Mouse (Mus musculus): ENCODE results near the gene Rnf149. TPM values are rescaled to one million over a fixed set of nuclear protein-coding genes. Genes with fewer than 3 reads are reported as not detected.

Rnf149 gene
- total and polyA plus RNA-seq, 2 experiments from 2014 or later: 13.0 to 20.6 TPM

DNA sequence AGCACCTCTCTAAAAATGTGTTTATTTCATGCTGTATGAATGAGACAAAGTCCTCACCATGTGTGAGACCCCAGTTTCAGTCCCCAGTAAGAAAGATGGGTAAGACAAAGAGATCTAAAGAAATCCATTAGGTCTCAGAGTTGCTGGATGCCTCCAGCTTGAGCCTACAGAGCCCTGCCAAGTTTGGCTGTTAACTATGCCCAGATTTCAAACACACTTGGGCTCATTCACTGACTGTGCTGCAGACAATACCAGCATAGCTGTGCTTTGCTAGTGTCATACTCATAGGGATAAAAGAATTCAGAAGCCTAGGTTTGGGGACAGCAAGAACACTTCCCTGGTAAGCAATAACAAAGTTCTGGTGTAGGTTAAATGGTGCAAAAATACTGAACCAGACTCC lies 9.1 kb downstream of the Rnf149 start:
- ATAC-seq (ENCODE audit: low FRiP score) (no peak), DNase-seq (ENCODE audit: low spot score) (peak; percentile 28)
- no peak overlapping the region for H3K4me2 ChIP-seq (ENCODE audit: low read depth, low read length, poor library complexity, severe bottlenecking)
- TF ChIP-seq CTCF (IDR thresholded peaks at IDR 0.05): no peak
- H3K9ac ChIP-seq (replicated peaks; ENCODE audit: low read length, poor library complexity, severe bottlenecking): no peak overlapping the region
- no peak overlapping the region for H3K4me3 ChIP-seq (ENCODE audit: low read depth, low read length)
- H3K4me1 ChIP-seq (ENCODE audit: insufficient read depth, low read length): no peaks in the 10 kb centered on the region
- no peak overlapping the region for H3K27ac ChIP-seq (ENCODE audit: low read depth, low read length)
- no peaks in the 10 kb centered on the region for H3K9me3 ChIP-seq (ENCODE audit: low read length)
- peaks cover 10% of the 10 kb centered on the region; the same call in 1 of the 2 replicates for H3K36me3 ChIP-seq (ENCODE audit: insufficient read depth, low read length)
- no peaks in the 10 kb centered on the region for H3K27me3 ChIP-seq (ENCODE audit: insufficient read depth, low read length)

DNA sequence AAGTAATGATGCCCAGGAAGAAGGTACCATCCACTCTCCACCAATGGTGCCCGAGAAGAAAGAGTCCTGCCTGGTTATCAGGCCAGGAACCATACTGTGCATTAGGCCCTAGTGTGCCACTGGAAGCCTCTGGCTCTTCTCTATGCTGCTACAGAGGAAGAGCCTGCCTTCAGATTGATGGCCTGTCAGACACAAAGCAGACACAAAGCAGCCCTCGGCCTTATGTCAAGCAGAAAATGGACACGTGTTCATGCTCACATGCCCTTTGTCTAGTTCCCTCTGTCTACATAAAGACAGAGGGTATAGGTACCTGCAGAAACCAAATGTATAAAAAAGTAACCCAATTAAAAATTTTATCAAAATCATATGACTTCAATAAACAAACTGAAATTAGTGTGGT lies 12.6 kb downstream of the Rnf149 start:
- DNase-seq (ENCODE audit: low spot score) (no peak), ATAC-seq (ENCODE audit: low FRiP score) (no peak)
- H3K9ac ChIP-seq (replicated peaks; ENCODE audit: low read length, poor library complexity, severe bottlenecking): no peak overlapping the region
- H3K4me1 ChIP-seq (ENCODE audit: insufficient read depth, low read length): no peaks in the 10 kb centered on the region
- no peak for TF ChIP-seq CTCF (IDR thresholded peaks at IDR 0.05)
- H3K9me3 ChIP-seq (ENCODE audit: low read length): no peaks in the 10 kb centered on the region
- 78% methylated on average over 3 of the region's 3 CpGs for WGBS
- no peaks in the 10 kb centered on the region for H3K27me3 ChIP-seq (ENCODE audit: insufficient read depth, low read length)
- no peak overlapping the region for H3K4me3 ChIP-seq (ENCODE audit: low read depth, low read length)
- H3K4me2 ChIP-seq (ENCODE audit: low read depth, low read length, poor library complexity, severe bottlenecking): no peak overlapping the region
- peaks cover 18% of the 10 kb centered on the region for H3K36me3 ChIP-seq (ENCODE audit: insufficient read depth, low read length)
- no peak overlapping the region for H3K27ac ChIP-seq (ENCODE audit: low read depth, low read length)

DNA sequence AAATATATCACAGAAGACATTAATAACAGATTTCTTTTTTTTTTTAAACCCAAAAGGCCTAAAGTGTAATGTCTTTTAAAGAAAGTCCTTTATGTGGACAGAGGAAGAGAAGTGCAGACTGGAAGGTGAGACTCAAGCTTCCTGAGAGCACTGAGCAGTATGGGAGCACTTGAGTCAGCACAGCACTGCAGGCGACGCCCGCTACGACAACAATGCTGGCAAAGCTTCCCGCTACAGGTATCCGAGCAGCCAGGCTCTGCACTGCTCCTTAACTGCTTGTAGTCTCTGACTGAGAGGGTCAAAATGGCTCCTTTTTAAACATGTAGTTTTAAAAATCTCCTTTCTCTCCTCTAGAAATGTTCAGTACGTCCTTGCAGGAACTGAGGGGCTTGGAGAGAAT lies 14.0 kb downstream of the Rnf149 start:
- Histone ChIP-seq H3K4me1 (ENCODE audit: insufficient read depth, low read length) (no peaks in the 10 kb centered on the region), H3K27ac (ENCODE audit: low read depth, low read length) (no peak overlapping the region), H3K27me3 (ENCODE audit: insufficient read depth, low read length) (no peaks in the 10 kb centered on the region), H3K9me3 (ENCODE audit: low read length) (no peaks in the 10 kb centered on the region), H3K4me2 (ENCODE audit: low read depth, low read length, poor library complexity, severe bottlenecking) (no peak overlapping the region), H3K9ac (replicated peaks; ENCODE audit: low read length, poor library complexity, severe bottlenecking) (no peak overlapping the region), H3K4me3 (ENCODE audit: low read depth, low read length) (no peak overlapping the region), H3K36me3 (ENCODE audit: insufficient read depth, low read length) (peaks cover 18% of the 10 kb centered on the region)
- ATAC-seq (ENCODE audit: low FRiP score): no peak
- 88% methylated on average over 7 of the region's 7 CpGs for WGBS
- no peak for TF ChIP-seq CTCF (IDR thresholded peaks at IDR 0.05)
- DNase-seq (ENCODE audit: low spot score): no peak

DNA sequence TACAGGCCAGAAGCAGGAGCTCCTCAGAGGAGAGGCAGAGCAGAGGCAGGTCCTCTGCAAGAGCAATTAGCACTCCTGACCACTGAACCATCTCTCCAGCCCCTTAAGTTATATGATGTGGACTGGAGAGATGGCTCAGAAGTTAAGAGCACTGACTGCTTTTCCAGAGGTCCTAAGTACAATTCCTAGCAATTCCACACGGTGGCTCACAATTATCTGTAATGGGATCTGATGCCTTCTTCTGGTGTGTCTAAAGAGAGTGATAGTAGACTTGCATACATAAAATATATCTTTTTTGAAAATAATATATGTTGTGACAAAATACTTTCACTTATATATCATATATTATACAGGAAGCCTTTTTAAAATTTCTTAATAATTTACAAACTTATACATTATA lies 15.3 kb downstream of the Rnf149 start:
- Histone ChIP-seq H3K9ac (replicated peaks; ENCODE audit: low read length, poor library complexity, severe bottlenecking) (no peak overlapping the region), H3K27me3 (ENCODE audit: insufficient read depth, low read length) (no peaks in the 10 kb centered on the region), H3K4me1 (ENCODE audit: insufficient read depth, low read length) (no peaks in the 10 kb centered on the region), H3K4me3 (ENCODE audit: low read depth, low read length) (no peak overlapping the region), H3K36me3 (ENCODE audit: insufficient read depth, low read length) (peaks cover 18% of the 10 kb centered on the region), H3K27ac (ENCODE audit: low read depth, low read length) (no peak overlapping the region), H3K9me3 (ENCODE audit: low read length) (no peaks in the 10 kb centered on the region), H3K4me2 (ENCODE audit: low read depth, low read length, poor library complexity, severe bottlenecking) (no peak overlapping the region)
- peak; percentile 71 for TF ChIP-seq CTCF (IDR thresholded peaks at IDR 0.05)
- ATAC-seq (ENCODE audit: low FRiP score) (no peak), DNase-seq (ENCODE audit: low spot score) (peak; percentile 43)
- WGBS: 47% methylated on average over 1 of the region's 1 CpGs

DNA sequence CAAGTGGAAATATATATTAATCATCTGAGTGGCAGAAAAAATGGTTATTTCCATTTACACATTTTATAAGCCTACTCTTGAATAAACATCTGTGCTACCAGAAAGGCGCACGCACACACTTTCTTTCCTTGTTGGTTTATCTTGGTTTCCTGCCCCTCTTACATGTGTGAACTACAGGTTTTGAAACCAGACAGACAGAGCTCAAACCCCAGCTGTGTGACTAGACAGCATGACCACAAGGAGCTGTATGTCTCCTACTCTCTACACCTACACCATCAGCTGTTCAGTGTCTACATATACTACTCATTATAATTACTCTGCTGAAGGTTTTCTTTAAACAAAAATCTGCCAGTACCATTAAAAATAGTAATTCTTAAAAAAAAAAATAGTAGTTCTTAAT lies 18.2 kb downstream of the Rnf149 start:
- no peak for DNase-seq (ENCODE audit: low spot score)
- Histone ChIP-seq H3K9me3 (ENCODE audit: low read length) (no peaks in the 10 kb centered on the region), H3K36me3 (ENCODE audit: insufficient read depth, low read length) (peaks cover 18% of the 10 kb centered on the region), H3K27me3 (ENCODE audit: insufficient read depth, low read length) (no peaks in the 10 kb centered on the region), H3K4me1 (ENCODE audit: insufficient read depth, low read length) (no peaks in the 10 kb centered on the region), H3K4me3 (ENCODE audit: low read depth, low read length) (no peak overlapping the region), H3K27ac (ENCODE audit: low read depth, low read length) (no peak overlapping the region), H3K9ac (replicated peaks; ENCODE audit: low read length, poor library complexity, severe bottlenecking) (no peak overlapping the region), H3K4me2 (ENCODE audit: low read depth, low read length, poor library complexity, severe bottlenecking) (no peak overlapping the region)
- TF ChIP-seq CTCF (IDR thresholded peaks at IDR 0.05): no peak
- no peak for ATAC-seq (ENCODE audit: low FRiP score)
- 95% methylated on average over 2 of the region's 2 CpGs for WGBS

DNA sequence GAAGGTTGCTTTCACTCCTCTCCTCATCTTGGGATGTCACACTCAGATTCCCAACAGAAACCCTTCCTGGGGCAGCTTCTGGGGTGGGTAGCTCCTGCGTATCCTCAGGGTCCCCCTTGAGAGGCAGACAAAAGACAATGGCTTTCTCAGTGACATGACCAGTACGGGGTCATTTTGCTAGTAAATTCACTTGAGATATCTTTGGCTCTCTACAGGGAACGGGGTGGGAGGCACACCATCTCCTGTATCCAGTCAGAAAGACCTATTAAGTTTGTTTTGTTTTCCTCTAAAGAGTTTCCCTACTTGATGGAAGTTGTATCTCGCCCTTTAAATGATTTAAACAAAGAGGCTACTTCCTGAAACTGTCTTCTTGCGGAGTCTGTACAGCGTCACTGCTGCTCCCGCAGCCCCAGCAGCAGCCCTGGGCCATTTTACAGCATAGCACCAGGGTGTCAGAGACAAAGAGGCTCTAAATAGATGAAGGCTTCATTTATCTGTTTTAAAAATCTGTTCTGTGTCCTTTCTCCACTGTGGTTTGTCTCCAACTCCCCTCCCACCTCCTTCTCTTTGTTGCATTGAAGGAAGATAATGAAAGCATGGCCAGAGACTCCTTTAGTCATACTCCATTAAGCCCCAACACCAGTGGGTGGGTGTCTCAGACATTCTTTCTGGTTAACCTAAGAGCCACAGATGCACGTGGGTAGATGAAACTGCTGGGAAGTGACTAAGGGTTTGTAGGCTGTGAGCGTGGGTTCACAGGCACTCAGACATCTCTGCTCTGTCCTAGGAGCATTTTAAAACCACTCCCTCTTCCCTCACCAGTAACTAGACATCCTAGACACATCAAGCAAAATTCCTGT lies 21.4 kb downstream of the Rnf149 start:
- H3K4me1 ChIP-seq (ENCODE audit: insufficient read depth, low read length): no peaks in the 10 kb centered on the region
- H3K4me2 ChIP-seq (ENCODE audit: low read depth, low read length, poor library complexity, severe bottlenecking): no peak overlapping the region
- no peak overlapping the region for H3K9ac ChIP-seq (replicated peaks; ENCODE audit: low read length, poor library complexity, severe bottlenecking)
- H3K4me3 ChIP-seq (ENCODE audit: low read depth, low read length): no peak overlapping the region
- H3K27ac ChIP-seq (ENCODE audit: low read depth, low read length): no peak overlapping the region
- DNase-seq (ENCODE audit: low spot score) (no peak), ATAC-seq (ENCODE audit: low FRiP score) (no peak)
- H3K36me3 ChIP-seq (ENCODE audit: insufficient read depth, low read length): peaks cover 12% of the 10 kb centered on the region
- H3K9me3 ChIP-seq (ENCODE audit: low read length): no peaks in the 10 kb centered on the region
- 73% methylated on average over 9 of the region's 9 CpGs for WGBS
- H3K27me3 ChIP-seq (ENCODE audit: insufficient read depth, low read length): no peaks in the 10 kb centered on the region
- TF ChIP-seq CTCF (IDR thresholded peaks at IDR 0.05): no peak
